Mouse (Mus musculus): ENCODE data around the gene Diaph3.
"Not testable (repeated sequence)": the region's sequence is repeated elsewhere in the genome, so short reads cannot be mapped to it uniquely, and the experiment has no call there.

The Diaph3 gene

DNA sequence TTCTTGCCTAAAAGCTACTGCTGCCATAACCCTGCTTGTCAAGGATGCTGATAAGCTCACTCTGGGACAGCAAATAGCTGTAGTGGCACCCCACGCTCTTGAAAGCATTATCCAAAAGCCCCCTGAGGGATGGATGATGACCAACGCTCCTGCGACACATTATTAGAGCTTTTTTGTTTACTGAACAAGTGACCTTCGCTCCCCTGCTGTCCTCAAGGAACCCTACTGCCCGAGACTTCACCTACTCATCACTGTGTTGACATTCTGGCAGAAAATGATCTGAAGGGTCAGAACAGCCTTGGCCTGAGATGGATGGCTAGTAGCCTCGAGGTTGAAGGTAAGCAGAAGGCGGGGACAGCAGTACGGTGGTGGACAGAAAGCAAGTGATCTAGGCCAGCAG is 56.1 kb downstream of the Diaph3 start:
- in situ Hi-C loops (cut with MboI, MseI), result not testable (repeated sequence)

DNA sequence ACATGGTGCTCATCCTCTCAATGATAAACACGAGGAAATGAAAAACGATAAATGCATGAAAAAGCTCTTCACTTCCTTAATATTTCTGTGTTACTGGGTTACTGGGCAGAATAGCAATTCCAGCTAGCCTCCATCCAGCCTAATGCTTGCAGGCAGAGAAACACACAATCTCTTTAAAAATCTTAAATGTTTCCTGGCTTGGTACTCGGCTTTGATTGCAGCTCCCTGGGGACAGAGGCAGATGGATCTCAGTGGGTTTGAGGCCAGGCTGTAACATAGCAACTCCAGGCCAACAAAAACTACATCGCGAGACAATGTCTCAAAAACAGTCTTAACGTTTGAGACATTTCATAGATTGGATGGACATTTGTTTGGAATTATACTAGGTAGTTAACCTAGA is 57.1 kb downstream of the Diaph3 start:
- in situ Hi-C loops (cut with MboI, MseI), result no loop called here

DNA sequence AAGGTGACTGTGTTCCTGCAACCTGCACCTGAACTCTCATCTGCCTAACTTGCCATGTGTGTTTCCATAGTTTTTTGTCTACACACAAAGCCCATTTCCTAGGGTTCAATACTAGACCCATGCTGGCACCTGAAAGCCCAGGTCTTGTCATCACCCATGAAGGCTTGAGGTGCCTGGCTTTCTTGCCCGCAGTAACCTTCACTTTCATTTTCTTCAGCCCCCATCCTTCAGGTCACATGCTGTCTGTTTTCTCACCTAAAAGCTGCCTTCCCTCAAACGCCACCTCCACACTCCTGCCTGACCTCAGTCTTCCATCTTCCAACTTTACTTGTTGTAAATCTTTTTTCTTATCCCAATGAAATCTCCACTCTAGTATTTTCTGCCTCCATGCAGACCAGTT is 61.3 kb downstream of the Diaph3 start:
- in situ Hi-C loops (cut with MboI, MseI), result no loop called here

DNA sequence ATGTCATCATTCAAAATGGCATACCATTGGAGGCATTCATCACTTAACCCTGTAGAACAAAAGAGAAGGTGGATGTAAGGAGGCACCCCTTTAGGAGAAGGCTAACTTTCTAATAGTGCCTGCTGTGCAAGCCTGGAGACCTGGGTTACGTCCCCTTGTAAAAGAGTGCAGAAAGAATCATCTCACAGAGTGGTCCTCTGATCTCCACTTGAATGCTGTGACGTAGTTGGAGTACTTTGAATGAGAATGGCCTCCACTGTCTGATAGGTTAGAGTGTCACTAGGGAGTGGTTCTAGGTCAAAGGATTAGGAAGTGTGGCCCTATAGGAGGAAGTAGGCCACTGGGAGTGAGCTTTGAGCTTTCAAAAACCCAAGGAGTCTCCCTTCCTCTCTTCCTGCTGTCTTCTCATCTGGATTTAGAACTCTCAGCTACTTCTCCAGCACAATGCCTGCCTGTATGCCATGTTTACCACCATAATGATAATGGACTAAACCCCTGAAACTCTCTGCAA is 66.0 kb downstream of the Diaph3 start:
- in situ Hi-C loops (cut with MboI, MseI), result no loop called here

DNA sequence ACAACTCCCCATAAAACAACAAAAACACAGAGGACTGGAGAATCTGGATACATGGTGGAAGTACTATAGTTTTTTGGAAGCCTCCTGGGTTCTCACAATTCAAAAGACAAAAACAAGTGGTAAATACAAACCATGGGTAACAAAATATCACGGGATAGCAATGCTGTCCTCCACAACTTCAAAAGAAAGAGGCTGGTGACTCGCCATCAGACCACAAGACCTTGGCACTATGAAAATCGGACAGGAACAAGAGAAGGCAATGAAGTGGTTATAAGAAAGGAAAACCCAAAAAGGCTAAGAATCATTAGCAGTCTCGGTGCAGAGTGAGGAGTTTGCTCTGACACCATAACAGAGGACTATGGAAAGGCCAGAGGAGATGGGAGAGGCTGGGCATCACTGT is 76.8 kb downstream of the Diaph3 start:
- in situ Hi-C loops (cut with MboI, MseI), result no loop called here

DNA sequence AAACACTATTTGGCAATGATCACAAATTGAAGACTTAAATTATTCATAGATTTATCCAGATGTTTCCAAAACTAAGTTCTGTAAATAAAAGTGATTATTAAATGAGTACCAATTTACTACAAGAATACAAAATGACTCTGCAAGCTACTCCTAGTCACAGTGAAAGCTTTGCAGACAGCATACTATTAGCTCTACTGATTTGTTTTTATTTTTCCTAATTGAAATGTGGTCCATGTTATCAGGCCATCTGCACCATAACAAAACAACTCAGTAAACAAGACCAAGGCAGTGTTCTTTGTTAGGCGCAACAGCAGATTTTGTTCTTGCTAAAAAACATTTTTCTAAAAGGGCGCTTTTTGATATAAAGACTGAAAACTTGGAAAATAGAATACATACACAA is 84.9 kb downstream of the Diaph3 start:
- in situ Hi-C loops (cut with MboI, MseI), result no loop called here

DNA sequence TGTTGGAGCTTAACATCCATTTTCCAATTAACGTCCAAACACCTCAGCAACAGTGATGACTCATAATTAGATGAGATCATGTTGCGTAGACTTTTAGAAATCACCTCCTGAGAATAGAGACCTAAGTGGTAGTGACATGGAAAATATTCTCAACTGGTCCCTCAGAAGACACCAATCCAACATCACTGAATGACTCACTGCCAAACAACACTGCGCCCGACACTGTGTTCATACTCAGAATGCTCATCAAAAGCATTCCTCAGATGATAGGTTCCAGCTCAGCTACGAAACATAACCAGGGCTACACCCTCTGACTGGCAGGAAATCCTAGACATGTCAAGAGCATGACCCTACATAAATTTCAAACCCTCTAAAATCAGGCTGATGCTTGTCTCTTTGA is 89.8 kb downstream of the Diaph3 start:
- in situ Hi-C loops (cut with MboI, MseI), result no loop called here

DNA sequence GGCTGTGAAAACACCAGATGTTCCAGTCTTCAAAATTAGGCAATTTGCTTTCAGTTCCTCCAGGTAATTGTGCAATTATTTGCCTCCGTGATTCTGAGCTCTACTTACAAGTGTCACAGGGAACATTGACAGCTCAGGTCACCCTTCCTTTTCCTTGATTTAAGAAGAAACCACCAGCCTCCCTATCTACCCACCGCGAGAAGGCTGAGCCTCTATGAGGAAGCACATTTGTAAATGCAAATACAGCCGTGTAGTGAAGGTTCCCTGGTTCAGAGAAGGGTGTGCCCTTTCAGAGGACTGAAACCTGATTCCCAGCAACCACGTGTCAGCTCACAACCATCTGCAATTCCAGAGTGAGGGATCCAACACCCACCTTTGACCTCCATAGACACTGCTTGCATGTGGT is 96.6 kb downstream of the Diaph3 start:
- in situ Hi-C loops (cut with MboI, MseI), result no loop called here

DNA sequence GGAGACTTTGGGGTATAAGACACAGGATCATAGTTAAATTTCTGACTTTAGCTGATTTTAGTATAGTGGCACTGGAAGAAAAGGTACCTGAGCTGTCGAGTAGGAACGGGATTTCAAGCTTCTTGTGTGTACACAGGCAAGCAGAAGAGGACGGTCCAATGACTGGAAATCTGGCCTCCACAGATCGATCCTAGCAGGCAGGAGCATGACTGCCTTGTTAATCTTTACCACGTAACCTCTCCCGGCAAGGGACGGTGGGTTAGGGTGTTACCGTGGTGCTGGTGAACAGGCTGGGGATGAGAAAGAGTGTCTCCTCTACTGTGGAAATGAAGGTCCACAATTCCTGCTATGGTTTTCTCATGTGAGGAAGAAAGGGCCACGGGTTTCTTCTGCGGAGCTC is 120.8 kb downstream of the Diaph3 start:
- in situ Hi-C loops (cut with MboI, MseI), result no loop called here

DNA sequence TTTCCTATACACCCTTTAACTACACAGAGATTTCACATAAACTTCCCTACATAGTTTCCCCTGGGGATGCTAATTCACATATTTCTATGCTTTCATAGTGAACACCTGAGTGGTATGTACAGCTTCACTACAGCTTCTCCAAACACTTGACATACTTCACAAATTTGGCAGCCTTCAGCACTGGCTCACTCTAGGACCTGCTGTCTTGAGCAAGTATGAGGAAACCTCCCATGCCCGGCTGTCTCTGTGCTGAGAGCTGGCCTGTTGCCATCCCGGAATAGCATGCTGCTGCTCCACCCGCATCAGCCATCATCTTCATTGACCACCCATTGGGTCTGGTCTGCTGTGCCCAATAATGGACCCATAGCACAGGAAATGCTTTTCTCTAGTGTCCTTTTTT is 121.3 kb downstream of the Diaph3 start:
- in situ Hi-C loops (cut with MboI, MseI), result no loop called here

DNA sequence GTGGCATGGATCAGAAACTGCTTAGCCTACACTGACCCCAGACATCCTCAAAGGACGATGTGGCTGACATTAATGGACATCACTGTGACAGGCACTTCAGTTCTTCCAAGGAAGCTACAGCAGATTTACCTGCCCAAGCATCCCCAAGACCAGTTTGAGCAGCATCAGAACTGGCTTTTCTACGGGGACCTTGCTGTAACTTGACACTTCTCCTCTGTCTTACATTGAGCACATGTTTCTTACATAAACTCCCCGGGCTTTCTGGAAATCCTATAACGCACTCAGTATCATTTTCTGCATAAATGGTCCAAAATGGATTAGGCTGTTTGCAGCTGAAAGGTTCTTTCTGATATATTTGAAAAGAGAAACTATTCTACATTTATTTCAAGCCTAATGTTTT is 143.7 kb downstream of the Diaph3 start:
- in situ Hi-C loops (cut with MboI, MseI), result no loop called here

DNA sequence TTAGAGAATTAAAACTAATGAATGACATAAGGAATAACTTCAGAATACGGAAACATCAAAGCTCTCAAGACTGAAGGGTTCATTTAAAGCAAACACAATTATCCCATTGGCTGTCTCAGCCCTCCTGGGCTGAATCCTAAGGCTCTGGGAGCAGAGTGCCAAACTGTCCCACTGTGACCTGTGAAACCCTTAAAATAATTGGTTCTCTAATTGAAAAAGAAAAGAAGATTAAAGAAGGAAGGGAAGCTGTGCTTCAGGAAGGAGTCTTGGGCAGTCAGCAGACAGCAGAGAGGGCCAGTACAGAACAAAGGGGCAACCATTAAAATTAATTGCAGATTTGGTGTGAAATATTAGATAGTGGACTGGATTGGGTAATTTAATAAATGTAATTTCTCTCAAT is 189.9 kb downstream of the Diaph3 start:
- in situ Hi-C loops (cut with MboI, MseI), result loop anchor here (25.0 kb wide), 1 partner anchor 1914 kb away; no protein-coding TSS in a partner anchor

DNA sequence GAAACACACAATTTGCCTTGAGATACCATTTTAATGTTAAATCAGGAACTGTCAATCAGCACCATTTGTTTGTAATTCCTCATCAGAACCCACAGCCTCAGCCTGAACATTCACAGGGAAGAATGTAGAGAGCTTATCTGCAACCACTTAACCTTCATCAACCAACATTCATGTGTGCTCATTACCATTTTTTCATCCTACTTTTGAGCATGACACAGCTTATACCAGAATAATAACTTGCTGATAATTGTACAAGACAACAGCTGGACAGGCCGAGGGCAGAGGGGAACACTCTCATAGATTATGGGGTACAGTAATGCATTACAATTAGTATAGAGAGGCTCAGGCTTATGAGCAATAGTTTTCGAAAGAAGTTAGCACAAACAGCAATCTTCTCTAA is 203.1 kb downstream of the Diaph3 start:
- in situ Hi-C loops (cut with MboI, MseI), result no loop called here

DNA sequence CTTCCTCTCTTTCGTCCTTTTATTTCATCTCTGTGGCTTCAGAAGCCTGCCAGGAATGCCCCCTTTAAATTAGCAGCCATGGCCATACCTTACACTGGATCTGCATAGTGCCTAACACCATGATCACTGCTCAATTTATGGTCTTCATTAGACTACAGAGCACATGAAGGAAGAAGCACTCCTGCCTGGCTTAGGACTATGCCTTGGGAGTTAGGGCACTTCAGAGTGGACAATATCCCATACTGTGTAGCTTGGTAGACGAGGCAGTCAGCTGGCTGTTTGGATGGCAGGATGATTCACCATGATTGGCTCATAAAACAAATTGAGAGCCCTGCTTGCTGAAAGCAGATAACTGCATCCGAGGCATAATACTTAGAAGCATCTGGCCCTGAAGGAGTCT is 204.6 kb downstream of the Diaph3 start:
- in situ Hi-C loops (cut with MboI, MseI), result no loop called here

DNA sequence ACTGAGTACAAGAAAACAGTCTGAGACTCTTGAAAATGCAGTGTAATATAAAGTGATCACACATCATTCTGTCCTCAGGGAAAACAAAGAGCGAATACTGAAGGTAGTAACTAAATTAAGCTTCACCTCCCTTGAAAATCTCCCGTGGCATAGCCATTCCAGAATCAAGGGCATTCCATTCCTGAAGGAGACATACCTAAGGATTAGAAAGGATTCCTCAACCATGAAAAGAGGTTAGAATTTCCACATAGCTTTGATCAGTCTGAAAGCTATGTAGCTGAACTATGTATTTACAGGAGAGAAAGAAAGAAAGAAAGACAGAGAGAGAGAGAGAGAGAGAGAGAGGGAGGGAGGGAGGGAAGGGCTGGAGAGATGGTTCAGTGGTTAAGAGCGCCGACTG is 210.3 kb downstream of the Diaph3 start:
- in situ Hi-C loops (cut with MboI, MseI), result no loop called here

DNA sequence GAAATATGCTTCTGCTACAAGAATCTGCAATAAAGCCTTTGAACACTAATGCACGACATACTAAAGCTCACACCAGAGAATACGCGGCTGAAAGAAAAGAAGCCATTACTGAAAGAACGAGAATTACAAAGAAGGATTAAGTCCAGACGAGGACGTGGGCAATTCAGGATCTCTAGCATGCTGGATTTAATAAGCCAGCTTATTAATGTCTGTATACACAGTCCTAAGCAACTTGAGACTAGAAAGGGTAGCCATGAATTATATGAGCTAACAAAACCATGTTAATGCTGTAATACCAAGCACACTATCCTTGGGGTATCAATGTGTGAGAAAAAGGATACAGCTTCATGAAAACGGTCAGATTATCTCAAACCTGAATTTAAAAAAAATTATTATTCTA is 214.2 kb downstream of the Diaph3 start:
- in situ Hi-C loops (cut with MboI, MseI), result no loop called here

DNA sequence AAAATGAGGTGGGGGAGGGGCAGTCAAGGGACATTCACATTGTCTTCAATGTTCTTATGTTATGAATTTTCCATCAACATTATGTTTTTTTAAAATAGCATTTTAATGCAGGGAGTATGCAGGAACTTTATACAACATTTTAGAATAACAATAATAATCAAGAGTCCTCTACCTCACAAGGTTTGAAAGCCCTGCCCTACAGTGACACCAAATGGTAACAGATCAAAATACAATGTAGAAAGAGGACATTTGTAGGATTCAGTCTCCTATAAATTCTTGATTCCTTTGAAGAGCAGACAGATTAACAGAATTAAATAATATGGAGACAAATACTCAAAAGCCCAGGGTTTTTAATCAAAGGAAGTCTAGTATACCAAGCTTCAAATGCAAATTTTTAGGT is 242.1 kb downstream of the Diaph3 start:
- in situ Hi-C loops (cut with MboI, MseI), result loop anchor here (10.0 kb wide), 1 partner anchor 1956 kb away; no protein-coding TSS in a partner anchor

DNA sequence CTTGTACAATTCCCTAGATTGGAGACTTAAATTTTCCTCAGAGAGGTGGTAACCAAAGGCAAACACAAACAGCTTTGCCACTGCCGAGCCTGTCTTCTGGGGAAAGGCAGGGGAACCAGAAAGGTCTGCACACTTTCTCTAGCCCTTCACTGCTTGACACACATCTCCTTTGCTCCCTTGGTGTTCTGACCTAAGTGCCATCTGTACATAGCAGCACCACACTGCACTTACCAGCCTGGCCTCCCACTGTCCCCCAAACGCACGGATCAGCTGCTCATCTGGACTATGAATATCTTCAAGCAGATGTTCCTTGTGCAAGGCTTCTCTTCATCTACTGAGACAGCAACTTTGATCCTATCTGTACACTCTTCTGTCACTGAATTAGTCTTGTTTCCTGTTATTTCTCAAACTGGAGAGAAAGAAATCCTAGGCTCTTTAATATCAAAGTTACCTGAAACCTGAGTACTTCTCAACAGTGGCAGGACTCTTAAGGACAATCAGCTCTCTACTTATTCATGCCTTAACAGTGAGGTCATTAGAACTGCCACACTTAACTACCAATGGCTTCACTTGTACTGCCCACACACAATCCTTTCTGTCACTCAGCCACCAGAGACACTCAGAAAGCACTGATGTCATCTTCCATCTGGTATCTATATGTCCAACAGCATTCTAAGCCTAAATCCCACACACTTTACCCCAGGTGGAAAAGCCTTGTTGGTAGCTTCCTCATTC is 251.8 kb downstream of the Diaph3 start:
- in situ Hi-C loops (cut with MboI, MseI), result no loop called here

DNA sequence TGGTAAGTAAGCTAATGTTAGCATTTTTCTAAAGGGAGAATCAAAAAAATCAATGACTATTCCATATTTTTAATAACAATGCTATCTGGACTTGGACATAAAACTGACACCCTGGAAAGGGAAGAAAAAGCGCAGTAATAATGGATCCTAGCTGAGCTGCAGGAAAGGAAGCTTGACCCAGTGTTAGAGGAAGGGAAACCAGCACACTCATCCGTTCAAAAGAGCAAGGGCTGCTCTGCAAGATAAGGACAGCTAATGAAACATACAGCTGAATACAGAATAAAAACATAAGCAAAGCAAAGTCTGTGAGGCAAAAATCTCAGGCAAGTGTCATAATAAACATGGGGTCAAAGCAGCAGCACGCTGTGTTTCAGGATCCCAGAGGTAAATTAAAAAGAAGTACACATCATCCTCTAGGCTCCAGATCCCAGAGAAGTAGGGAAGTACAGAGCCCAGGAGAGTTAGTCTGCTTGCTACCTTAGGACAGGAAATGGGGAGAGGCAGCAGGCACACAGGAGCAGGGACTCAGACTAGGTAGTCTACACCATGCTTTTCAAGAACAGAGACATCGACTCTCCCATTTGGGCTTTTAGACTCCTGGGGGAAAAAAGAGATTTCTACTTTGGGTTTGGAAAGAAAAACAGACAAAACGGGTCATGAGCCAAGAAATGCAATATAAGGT is 255.5 kb downstream of the Diaph3 start:
- in situ Hi-C loops (cut with MboI, MseI), result no loop called here

DNA sequence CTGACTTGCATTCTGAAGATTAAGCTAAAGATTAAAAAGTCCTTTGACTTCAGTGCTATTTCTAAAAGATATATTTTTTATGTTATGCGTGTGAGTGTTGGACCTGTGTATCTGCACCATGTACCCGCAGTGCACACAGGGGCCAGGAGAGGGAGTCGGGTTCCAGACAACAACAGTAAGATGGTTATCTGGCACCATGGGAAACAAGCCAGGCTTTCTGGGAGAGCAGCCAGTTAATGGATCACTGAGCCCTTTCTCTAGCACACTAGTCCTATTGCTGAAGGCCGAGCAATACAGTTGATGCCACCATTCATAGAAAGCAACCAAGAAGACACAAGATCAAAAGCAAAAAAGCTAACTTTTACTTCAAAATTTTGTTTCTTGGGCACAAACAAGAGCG is 271.5 kb downstream of the Diaph3 start:
- in situ Hi-C loops (cut with MboI, MseI), result no loop called here

DNA sequence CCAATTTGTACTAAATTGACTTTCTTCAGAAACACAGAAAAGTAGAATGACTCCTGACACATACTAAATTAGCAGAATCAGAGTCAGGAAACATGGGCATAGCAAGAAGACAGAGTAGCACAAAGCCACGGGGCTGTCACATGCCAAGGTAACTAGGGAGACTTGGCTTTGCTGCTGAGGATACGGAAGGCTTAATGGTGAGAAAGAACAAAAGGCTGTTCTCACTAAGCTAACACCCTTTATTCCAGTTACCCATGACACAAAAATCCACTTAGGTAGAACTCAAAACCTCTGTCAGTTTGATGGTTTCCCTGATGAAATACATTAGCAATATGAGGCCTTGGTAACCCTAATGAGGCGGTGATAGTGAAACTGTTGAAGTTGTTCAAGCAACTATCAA is 273.9 kb downstream of the Diaph3 start:
- in situ Hi-C loops (cut with MboI, MseI), result no loop called here

DNA sequence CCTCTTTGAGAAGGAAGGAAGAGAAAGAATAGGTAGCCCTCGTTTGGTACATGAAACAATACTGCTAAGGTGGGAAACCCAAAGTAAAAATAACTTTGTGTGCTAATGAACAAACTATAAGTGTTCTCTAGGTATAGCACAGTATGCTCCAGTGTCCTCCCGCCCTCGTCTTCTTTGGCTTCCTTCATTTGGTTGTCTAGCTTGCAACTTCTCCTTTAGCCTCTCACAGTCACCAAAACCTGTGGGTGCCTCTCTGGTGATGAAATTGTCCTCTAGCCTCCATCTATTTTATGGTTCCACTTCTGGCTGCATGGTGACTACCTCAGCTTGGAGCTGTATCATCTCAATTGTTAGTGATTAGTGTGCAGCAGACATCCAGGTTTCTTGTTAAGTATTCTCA is 277.0 kb downstream of the Diaph3 start:
- in situ Hi-C loops (cut with MboI, MseI), result no loop called here

DNA sequence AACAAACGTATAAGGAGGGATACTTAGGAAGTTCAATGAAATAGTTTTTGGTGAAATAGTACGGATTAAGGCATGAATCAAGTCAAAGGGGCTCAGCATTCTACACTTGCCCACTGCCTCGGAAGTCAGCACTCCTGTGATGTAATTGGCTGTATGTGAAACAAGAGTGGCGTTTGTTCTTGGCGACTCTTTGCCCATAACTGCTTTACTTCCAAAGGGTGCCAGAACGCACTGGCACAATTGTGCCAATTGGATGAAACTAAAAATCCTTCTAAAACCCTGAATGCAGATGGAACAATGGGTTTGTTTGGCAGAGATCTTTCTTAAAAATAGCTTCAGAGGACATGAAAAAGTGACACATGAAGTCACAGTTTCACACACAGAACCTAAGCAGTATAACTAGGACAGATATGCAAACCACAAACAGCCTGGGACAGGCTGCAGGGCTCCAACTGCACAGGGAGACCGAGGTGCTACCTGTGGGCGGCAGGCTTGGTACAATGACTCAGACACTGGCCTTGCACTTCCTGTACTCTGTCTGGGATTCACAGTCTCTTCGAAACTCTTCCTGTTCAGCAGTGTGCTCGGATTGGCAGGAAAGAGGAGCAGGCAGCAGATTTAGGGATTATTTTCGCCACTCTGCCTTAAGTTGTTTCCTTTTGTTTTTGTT is 279.6 kb downstream of the Diaph3 start:
- in situ Hi-C loops (cut with MboI, MseI), result no loop called here
